ENCODE assay signal across 11 mouse cellular contexts in genomic region chr1:18106720-18107355, GRCm38 (mm10). TPM values are rescaled to one million over a fixed set of nuclear protein-coding genes. Genes with fewer than 3 reads are reported as not detected.
DNase-seq lines count a peak whose midpoint lies in the region; ATAC-seq lines count a peak whose summit lies in the region.
"Had no signal": no experiment of that assay in that cellular context is flagged by ENCODE, and none has a peak within 500 bp of the region (broad histone marks: within the 10 kb centered on the region; RNA-seq: fewer than 3 reads in every experiment).

No protein-coding gene starts in this region.

- H3K4me1 ChIP-seq in hindbrain, embryonic 16.5 days (ENCODE audit: control insufficient read depth, insufficient read depth, low read depth, low read length) = no peaks in the 10 kb centered on the region
- H3K4me1 ChIP-seq: embryonic facial prominence, embryonic 12.5 days had no signal

- DNase-seq in frontal cortex, postnatal 10 days (ENCODE audit: low spot score in 2 of 2) = no peak
- DNase-seq in right cerebral cortex, adult 18-20 months = peak; percentile 7
- no peak for DNase-seq in right cerebral cortex, postnatal 14 days
- DNase-seq in thymus, postnatal 0 days (ENCODE audit: low spot score) = no peak
- DNase-seq in left cerebral cortex, postnatal 4 days = no peak
- no peak for DNase-seq in kidney, postnatal 14 days
- DNase-seq: heart, postnatal 36 days; lung, adult 18-20 months had no signal

- H3K27ac ChIP-seq in hindbrain, embryonic 16.5 days (ENCODE audit: low read depth, low read length) = no peak overlapping the region
- H3K27ac ChIP-seq: embryonic facial prominence, embryonic 12.5 days had no signal

- no peak overlapping the region; the same call in 1 of the 2 replicates for H3K4me2 ChIP-seq in hindbrain, embryonic 16.5 days (ENCODE audit: low read length)
- H3K4me2 ChIP-seq: embryonic facial prominence, embryonic 12.5 days had no signal

- no peaks in the 10 kb centered on the region for H3K9me3 ChIP-seq in hindbrain, embryonic 16.5 days (ENCODE audit: control insufficient read depth, low read length)
- H3K9me3 ChIP-seq: embryonic facial prominence, embryonic 12.5 days had no signal

- intact Hi-C loops in left cerebral cortex, postnatal 4 days (cut with DNase I) = loop anchor here (5.0 kb wide), 1 partner anchor 945 kb away; no protein-coding TSS in a partner anchor

- H3K4me3 ChIP-seq in hindbrain, embryonic 16.5 days (ENCODE audit: low read length) = no peak overlapping the region
- H3K4me3 ChIP-seq: embryonic facial prominence, embryonic 12.5 days had no signal

- peak; percentile 91 for ATAC-seq in frontal cortex, adult (ENCODE audit: low TSS enrichment)
- ATAC-seq in hindbrain, embryonic 16.5 days = peak; percentile 70; the same call in 1 of the 2 replicates

- H3K36me3 ChIP-seq in hindbrain, embryonic 16.5 days (ENCODE audit: control insufficient read depth, insufficient read depth, low read length) = no peaks in the 10 kb centered on the region
- H3K36me3 ChIP-seq: embryonic facial prominence, embryonic 12.5 days had no signal

- H3K9ac ChIP-seq in hindbrain, embryonic 16.5 days (ENCODE audit: low read depth, low read length) = no peak overlapping the region
- H3K9ac ChIP-seq: embryonic facial prominence, embryonic 12.5 days had no signal

- 38% methylated on average over 5 of the region's 5 CpGs for WGBS in hindbrain, embryonic 16.5 days

- no peaks in the 10 kb centered on the region for H3K27me3 ChIP-seq in hindbrain, embryonic 16.5 days (replicated peaks; ENCODE audit: control insufficient read depth, insufficient read depth, low read length)
- H3K27me3 ChIP-seq: embryonic facial prominence, embryonic 12.5 days had no signal

RNA-seq across cellular contexts. Expression of gene Crisp4, which starts 38.9 kb away (rescaled TPM):
- polyA plus RNA-seq in hindbrain, embryonic 16.5 days (2015; fragmentation: Nextera tagmentation; extraction: Ambion mirVana) = not detected in 2 replicates
- polyA plus RNA-seq in thymus, postnatal 0 days (2015; fragmentation: Nextera tagmentation; extraction: Ambion mirVana) = not detected in 2 replicates
- not detected for total RNA-seq in left cerebral cortex, postnatal 4 days (2021)
- total RNA-seq: heart, postnatal 36 days had no signal
- polyA plus RNA-seq: embryonic facial prominence, embryonic 12.5 days had no signal
